8 mouse cellular contexts compared by ENCODE assay signal in genomic region chr5:77909218-77909617, GRCm38 (mm10).
DNase-seq lines count a peak whose midpoint lies in the region; ATAC-seq and TF ChIP-seq lines count a peak whose summit lies in the region.

No protein-coding gene starts in this region.

- no peak for ATAC-seq in lung, embryonic 14.5 days (ENCODE audit: insufficient read depth)
- ATAC-seq in neural tube, embryonic 11.5 days (ENCODE audit: insufficient read depth, low FRiP score, low TSS enrichment): no peak
- ATAC-seq in intestine, embryonic 15.5 days: no peak
- ATAC-seq in heart, embryonic 12.5 days (ENCODE audit: insufficient number of reproducible peaks, low FRiP score): no peak

- DNase-seq in gastrocnemius, adult 2 months: no peak
- DNase-seq in gastrocnemius, postnatal 36 days: no peak
- peak; percentile 63 for DNase-seq in lung, embryonic 14.5 days
- DNase-seq in lung, postnatal 4 days: no peak
- peak; percentile 38 for DNase-seq in embryo, embryonic 10 days (ENCODE audit: low spot score)
- peak; percentile 23 for DNase-seq in neural tube, embryonic 11.5 days (ENCODE audit: low spot score)

- no peaks in the 10 kb centered on the region for H3K27me3 ChIP-seq in lung, embryonic 14.5 days (ENCODE audit: insufficient read depth, low read length)
- H3K27me3 ChIP-seq in neural tube, embryonic 11.5 days (ENCODE audit: control insufficient read depth, insufficient read depth, low read length): no peaks in the 10 kb centered on the region
- H3K27me3 ChIP-seq in intestine, embryonic 15.5 days (replicated peaks): no peaks in the 10 kb centered on the region
- H3K27me3 ChIP-seq in heart, embryonic 12.5 days (replicated peaks): no peaks in the 10 kb centered on the region

- H3K4me2 ChIP-seq in lung, embryonic 14.5 days: no peak overlapping the region
- no peak overlapping the region for H3K4me2 ChIP-seq in neural tube, embryonic 11.5 days (ENCODE audit: low read depth)
- H3K4me2 ChIP-seq in intestine, embryonic 15.5 days (replicated peaks): no peak overlapping the region
- H3K4me2 ChIP-seq in heart, embryonic 12.5 days: no peak overlapping the region

- H3K9me3 ChIP-seq in lung, embryonic 14.5 days (ENCODE audit: low read depth, low read length): no peaks in the 10 kb centered on the region
- H3K9me3 ChIP-seq in neural tube, embryonic 11.5 days (ENCODE audit: control insufficient read depth, low read length): no peaks in the 10 kb centered on the region
- no peaks in the 10 kb centered on the region for H3K9me3 ChIP-seq in intestine, embryonic 15.5 days
- H3K9me3 ChIP-seq in heart, embryonic 12.5 days (replicated peaks): no peaks in the 10 kb centered on the region; the same call in 1 of the 2 replicates

- no peak overlapping the region for H3K4me3 ChIP-seq in gastrocnemius, adult 2 months
- no peak overlapping the region for H3K4me3 ChIP-seq in lung, embryonic 14.5 days (ENCODE audit: low read depth, low read length)
- no peak overlapping the region for H3K4me3 ChIP-seq in neural tube, embryonic 11.5 days (ENCODE audit: low read depth, low read length)
- H3K4me3 ChIP-seq in intestine, embryonic 15.5 days (replicated peaks): no peak overlapping the region
- no peak overlapping the region for H3K4me3 ChIP-seq in heart, embryonic 12.5 days

- peak; percentile 44 for TF ChIP-seq CTCF in gastrocnemius, adult 2 months (IDR thresholded peaks at IDR 0.05)
- TF ChIP-seq CTCF in lung, embryonic 14.5 days (IDR thresholded peaks at IDR 0.05; ENCODE audit: low read depth): peak; percentile 66

- H3K9ac ChIP-seq in lung, embryonic 14.5 days: no peak overlapping the region
- no peak overlapping the region for H3K9ac ChIP-seq in neural tube, embryonic 11.5 days (ENCODE audit: low read length)
- no peak overlapping the region for H3K9ac ChIP-seq in intestine, embryonic 15.5 days
- no peak overlapping the region for H3K9ac ChIP-seq in heart, embryonic 12.5 days

- no peak overlapping the region for H3K27ac ChIP-seq in gastrocnemius, adult 2 months
- no peak overlapping the region for H3K27ac ChIP-seq in lung, embryonic 14.5 days (ENCODE audit: low read depth)
- H3K27ac ChIP-seq in neural tube, embryonic 11.5 days (ENCODE audit: low read depth, low read length): no peak overlapping the region
- H3K27ac ChIP-seq in intestine, embryonic 15.5 days: no peak overlapping the region
- no peak overlapping the region for H3K27ac ChIP-seq in heart, embryonic 12.5 days (ENCODE audit: poor library complexity, severe bottlenecking)

- H3K4me1 ChIP-seq in lung, embryonic 14.5 days (ENCODE audit: insufficient read depth): no peaks in the 10 kb centered on the region
- no peaks in the 10 kb centered on the region for H3K4me1 ChIP-seq in neural tube, embryonic 11.5 days (ENCODE audit: control insufficient read depth, insufficient read depth, low read length)
- no peaks in the 10 kb centered on the region for H3K4me1 ChIP-seq in intestine, embryonic 15.5 days (replicated peaks)
- H3K4me1 ChIP-seq in heart, embryonic 12.5 days (replicated peaks): no peaks in the 10 kb centered on the region

- WGBS in lung, embryonic 14.5 days: 50% methylated on average over 6 of the region's 6 CpGs
- 54% methylated on average over 6 of the region's 6 CpGs for WGBS in neural tube, embryonic 11.5 days
- WGBS in intestine, embryonic 15.5 days: 55% methylated on average over 6 of the region's 6 CpGs
- WGBS in heart, embryonic 12.5 days: 46% methylated on average over 6 of the region's 6 CpGs

- intact Hi-C loops in gastrocnemius, adult 2 months (cut with DNase I): no loop called here
- intact Hi-C loops in gastrocnemius, postnatal 36 days (cut with DNase I): no loop called here

- H3K36me3 ChIP-seq in lung, embryonic 14.5 days (ENCODE audit: insufficient read depth): no peaks in the 10 kb centered on the region
- no peaks in the 10 kb centered on the region for H3K36me3 ChIP-seq in neural tube, embryonic 11.5 days (ENCODE audit: control insufficient read depth, insufficient read depth, low read length)
- no peaks in the 10 kb centered on the region for H3K36me3 ChIP-seq in intestine, embryonic 15.5 days
- no peaks in the 10 kb centered on the region for H3K36me3 ChIP-seq in heart, embryonic 12.5 days

Comparison
In these comparisons a context has a peak if more than half of its experiments do, and no peak if none do; other contexts are left out.
1. DNase-seq: peak in lung, embryonic 14.5 days (single experiment), embryo, embryonic 10 days (single experiment) and neural tube, embryonic 11.5 days (single experiment); none in gastrocnemius, adult 2 months (single experiment), gastrocnemius, postnatal 36 days (0 of 2) and lung, postnatal 4 days (0 of 2).